ENCODE assay signal across 1 mouse cellular context in the genomic region with DNA sequence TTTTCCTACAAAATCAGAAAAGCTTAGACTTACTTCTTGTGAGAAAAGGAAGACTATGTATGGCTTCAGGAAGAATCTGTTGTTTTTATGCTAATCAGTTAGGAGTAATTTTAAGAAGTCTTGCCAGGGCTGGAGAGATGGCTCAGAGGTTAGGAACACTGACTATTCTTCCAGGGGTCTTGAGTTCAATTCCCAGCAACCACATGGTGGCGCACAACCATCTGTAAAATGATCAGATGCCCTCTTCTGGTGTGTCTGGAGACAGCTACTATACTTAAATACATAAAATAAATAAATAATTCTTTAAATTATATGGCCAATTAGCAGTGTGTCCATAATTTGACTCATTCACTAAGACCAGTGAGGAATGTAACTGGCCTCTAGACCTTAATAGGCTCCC.
TF ChIP-seq lines count a peak whose summit lies in the region.

No protein-coding gene starts in this region.

TF ChIP-seq in CH12.LX, 34 proteins besides CTCF, POLR2A, EP300 and RAD21 (continued from another document):
- TF ChIP-seq SMC3 (IDR thresholded peaks at IDR 0.05; ENCODE audit: low read depth, low read length): peak; percentile 67
